In genomic region chr4:35099210-35099864, GRCm38 (mm10) we compare ENCODE assay signal across 8 mouse cellular contexts. TPM values are rescaled to one million over a fixed set of nuclear protein-coding genes. Genes with fewer than 3 reads are reported as not detected.
DNase-seq lines count a peak whose midpoint lies in the region; ATAC-seq lines count a peak whose summit lies in the region.

No protein-coding gene starts in this region.

- WGBS in forebrain, embryonic 16.5 days, result 16% methylated on average over 17 of the region's 17 CpGs
- 44% methylated on average over 17 of the region's 17 CpGs for WGBS in macrophage (ENCODE audit: missing documents)

- H3K9me3 ChIP-seq in erythroblast, embryonic 14.5 days (ENCODE audit: control insufficient read depth, low read length), result no peaks in the 10 kb centered on the region
- no peaks in the 10 kb centered on the region for H3K9me3 ChIP-seq in forebrain, embryonic 16.5 days (ENCODE audit: control insufficient read depth, low read length)

- ATAC-seq in erythroblast, adult 5-6 weeks (replicated peaks; ENCODE audit: low FRiP score, poor library complexity, severe bottlenecking), result no peak
- peak; percentile 67 for ATAC-seq in forebrain, embryonic 16.5 days

- H3K36me3 ChIP-seq in erythroblast, embryonic 14.5 days (ENCODE audit: control insufficient read depth), result no peaks in the 10 kb centered on the region
- no peaks in the 10 kb centered on the region for H3K36me3 ChIP-seq in forebrain, embryonic 16.5 days (ENCODE audit: control insufficient read depth, insufficient read depth)
- H3K36me3 ChIP-seq in macrophage (ENCODE audit: inconsistent target), result no peaks in the 10 kb centered on the region

- DNase-seq in ES-CJ7 (ENCODE audit: low read depth, low spot score), result peak; percentile 50
- DNase-seq in right cerebral cortex, postnatal 14 days, result no peak
- no peak for DNase-seq in thymus, postnatal 4 days
- no peak for DNase-seq in frontal cortex, postnatal 36 days (ENCODE audit: low spot score in 2 of 2)

- peak overlapping the region; percentile 79 for H3K4me2 ChIP-seq in forebrain, embryonic 16.5 days (ENCODE audit: low read length)

- H3K9ac ChIP-seq in forebrain, embryonic 16.5 days (replicated peaks; ENCODE audit: low read depth, low read length), result peak overlapping the region; percentile 52

- H3K27ac ChIP-seq in forebrain, embryonic 16.5 days (ENCODE audit: low read length), result no peak overlapping the region
- no peak overlapping the region for H3K27ac ChIP-seq in macrophage

- no peaks in the 10 kb centered on the region for H3K79me2 ChIP-seq in macrophage (ENCODE audit: inconsistent target)

- H3K27me3 ChIP-seq in erythroblast, embryonic 14.5 days (ENCODE audit: control insufficient read depth), result no peaks in the 10 kb centered on the region
- no peaks in the 10 kb centered on the region for H3K27me3 ChIP-seq in forebrain, embryonic 16.5 days (replicated peaks; ENCODE audit: control insufficient read depth, insufficient read depth, low read length)

- H3K4me3 ChIP-seq in erythroblast, embryonic 14.5 days (replicated peaks), result peak overlapping the region; percentile 48
- peak overlapping the region; percentile 47 for H3K4me3 ChIP-seq in forebrain, embryonic 16.5 days (replicated peaks; ENCODE audit: low read length)
- peak overlapping the region; percentile 22; the same call in 1 of the 2 replicates for H3K4me3 ChIP-seq in macrophage (ENCODE audit: inconsistent target)

- peaks cover 23% of the 10 kb centered on the region for H3K4me1 ChIP-seq in erythroblast, embryonic 14.5 days (ENCODE audit: control insufficient read depth)
- H3K4me1 ChIP-seq in forebrain, embryonic 16.5 days (replicated peaks; ENCODE audit: control insufficient read depth, insufficient read depth, low read length), result peaks cover 13% of the 10 kb centered on the region

RNA-seq across cellular contexts. Expression of gene Ifnk, which starts 52.5 kb away (rescaled TPM):
- not detected in 2 replicates for polyA plus RNA-seq in erythroblast, embryonic 14.5 days (2012)
- total RNA-seq in erythroblast, adult 5-6 weeks (2015; ENCODE audit: low replicate concordance), result not detected in 2 replicates
- not detected in 2 replicates for total RNA-seq in erythroblast, adult 5-6 weeks (2017; ENCODE audit: low replicate concordance)
- 0.27 TPM in 1 of 2 replicates, not detected in the other for polyA plus RNA-seq in forebrain, embryonic 16.5 days (2015; fragmentation: Nextera tagmentation; extraction: Ambion mirVana)
- not detected for total RNA-seq in macrophage (2018; cell fraction: chromatin; rRNA removed)
- not detected for total RNA-seq in macrophage (2018; cell fraction: cytosol; rRNA removed)
- not detected for total RNA-seq in macrophage (2018; cell fraction: nucleus; rRNA removed)
- not detected in 3 replicates for polyA plus RNA-seq in macrophage (2018)

RNA-seq across cellular contexts. Expression of gene Mob3b, which starts 57.9 kb away (rescaled TPM):
- polyA plus RNA-seq in erythroblast, embryonic 14.5 days (2012), result 0.01 TPM in 1 of 2 replicates, not detected in the other
- 0.19 and 1.3 TPM in 2 replicates for total RNA-seq in erythroblast, adult 5-6 weeks (2015; ENCODE audit: low replicate concordance)
- 0.98 and 1.2 TPM in 2 replicates for total RNA-seq in erythroblast, adult 5-6 weeks (2017; ENCODE audit: low replicate concordance)
- 4.3 and 4.6 TPM in 2 replicates for polyA plus RNA-seq in forebrain, embryonic 16.5 days (2015; fragmentation: Nextera tagmentation; extraction: Ambion mirVana)
- total RNA-seq in macrophage (2018; cell fraction: chromatin; rRNA removed), result 10 to 100 TPM in 7 of 26 experiments, 1 to 10 TPM in 19; 2.8 to 41.6 (median 7.7) TPM
- 1 to 10 TPM in 23 of 26 experiments, under 1 TPM in 3; 0.85 to 3.1 (median 1.7) TPM for total RNA-seq in macrophage (2018; cell fraction: cytosol; rRNA removed)
- total RNA-seq in macrophage (2018; cell fraction: nucleus; rRNA removed), result 10 to 100 TPM in 4 of 26 experiments, 1 to 10 TPM in 22; 1.1 to 30.8 (median 4.9) TPM
- polyA plus RNA-seq in macrophage (2018), result 1.3 to 1.4 TPM (median 1.3 TPM) in 3 replicates
